Mouse (Mus musculus) MEL (cell line): ENCODE results near the gene Gm29609. TPM values are rescaled to one million over a fixed set of nuclear protein-coding genes. Genes with fewer than 3 reads are reported as not detected.

Source experiments
- DNase-seq: peaks from one replicate; pipeline ENCODE4 v3.0.0; 2011; ENCODE audit warnings: low read depth, low spot score
- H3K27ac ChIP-seq: 2 replicates; pipeline ENCODE4 v1.5.1; 2012; ENCODE audit warnings: low read depth, mild to moderate bottlenecking, control low read depth, low read length, moderate library complexity; ENCODE audit not compliant: control insufficient read depth
- H3K27me3 ChIP-seq, 2 experiments: fragments of 150-350 bp in 1 of 2; sonication (generic) in 1 of 2; 2 replicates each; pipeline ENCODE4 v1.6.1; 2012; ENCODE audit warnings: low read length in 2 of 2, mild to moderate bottlenecking in 2 of 2, improper control_type of control experiment in 1 of 2, moderate library complexity in 1 of 2; ENCODE audit not compliant: insufficient read depth in 2 of 2, control insufficient read depth in 1 of 2
- H3K36me3 ChIP-seq, 2 experiments: 2 replicates each; pipeline ENCODE4 v1.6.1; 2012 to 2014; ENCODE audit warnings: low read length in 2 of 2, improper control_type of control experiment in 1 of 2, inconsistent platforms in 1 of 2, mild to moderate bottlenecking in 1 of 2; ENCODE audit not compliant: insufficient read depth in 2 of 2, control insufficient read depth in 1 of 2
- H3K4me1 ChIP-seq, 2 experiments: fragments of 150-350 bp in 1 of 2; sonication (generic) in 1 of 2; 2 replicates each; pipeline ENCODE4 v1.6.1; 2012; ENCODE audit warnings: low read length in 2 of 2, improper control_type of control experiment in 1 of 2, mild to moderate bottlenecking in 1 of 2; ENCODE audit not compliant: insufficient read depth in 2 of 2, control insufficient read depth in 1 of 2
- H3K4me3 ChIP-seq, 2 experiments: fragments of 150-350 bp in 1 of 2; sonication (generic) in 1 of 2; 2 replicates each; pipeline ENCODE4 v1.5.1; 2012; ENCODE audit warnings: low read depth in 2 of 2, low read length in 2 of 2, mild to moderate bottlenecking in 2 of 2, moderate library complexity in 2 of 2, control low read depth in 1 of 2, improper control_type of control experiment in 1 of 2; ENCODE audit not compliant: control insufficient read depth in 1 of 2, insufficient read depth in 1 of 2
- H3K79me2 ChIP-seq: 2 replicates; pipeline ENCODE4 v1.6.1; 2012; ENCODE audit warnings: mild to moderate bottlenecking, low read length, moderate library complexity; ENCODE audit not compliant: control insufficient read depth, poor library complexity, insufficient read depth
- H3K9ac ChIP-seq: 2 replicates; pipeline ENCODE4 v1.6.1; 2012; ENCODE audit warnings: low read depth, mild to moderate bottlenecking, control low read depth, low read length, moderate library complexity; ENCODE audit not compliant: control insufficient read depth, poor library complexity, severe bottlenecking
- H3K9me3 ChIP-seq: fragments of 150-350 bp; sonication (generic); replicated peaks from 2 replicates; pipeline ENCODE4 v1.6.1; 2012; ENCODE audit warnings: mild to moderate bottlenecking, low read length, improper control_type of control experiment, moderate library complexity; ENCODE audit not compliant: insufficient read depth
- BHLHE40 ChIP-seq: IDR thresholded peaks from 2 replicates; pipeline ENCODE4 v1.6.1; 2012; ENCODE audit warnings: low read depth, mild to moderate bottlenecking, inconsistent platforms, low read length, improper control_type of control experiment, borderline replicate concordance
- CTCF ChIP-seq, 3 experiments: IDR thresholded peaks in 2 of 3; conservative IDR thresholded peaks in 1 of 3; 2 replicates each; pipeline ENCODE4 v1.5.1; 2011 to 2012; ENCODE audit warnings: low read length in 3 of 3, low read depth in 2 of 3, mild to moderate bottlenecking in 2 of 3, improper control_type of control experiment in 1 of 3, inconsistent platforms in 1 of 3, mixed read lengths in 1 of 3, moderate library complexity in 1 of 3; ENCODE audit not compliant: control insufficient read depth in 1 of 3, insufficient read depth in 1 of 3, poor library complexity in 1 of 3, severe bottlenecking in 1 of 3
- ELF1 ChIP-seq: IDR thresholded peaks from 2 replicates; pipeline ENCODE4 v1.6.1; 2014; ENCODE audit warnings: low read depth, mild to moderate bottlenecking, inconsistent platforms, low read length, improper control_type of control experiment, moderate library complexity
- EP300 ChIP-seq, 2 experiments: IDR thresholded peaks; 2 replicates each; pipeline ENCODE4 v1.6.1; 2011; ENCODE audit warnings: improper control_type of control experiment in 2 of 2, low read length in 2 of 2, low read depth in 1 of 2, mild to moderate bottlenecking in 1 of 2
- ETS1 ChIP-seq: IDR thresholded peaks from 2 replicates; pipeline ENCODE4 v1.6.1; 2012; ENCODE audit warnings: low read depth, mild to moderate bottlenecking, inconsistent platforms, low read length, improper control_type of control experiment, moderate library complexity
- GABPA ChIP-seq: IDR thresholded peaks from 2 replicates; pipeline ENCODE4 v1.6.1; 2012; ENCODE audit warnings: low read depth, mild to moderate bottlenecking, inconsistent platforms, low read length, improper control_type of control experiment, moderate library complexity
- GATA1 ChIP-seq: IDR thresholded peaks from 2 replicates; pipeline ENCODE4 v1.6.1; 2011; ENCODE audit warnings: low read depth, low read length, improper control_type of control experiment
- HCFC1 ChIP-seq: IDR thresholded peaks from 2 replicates; pipeline ENCODE4 v1.6.1; 2012; ENCODE audit warnings: low read depth, mild to moderate bottlenecking, inconsistent platforms, low read length, improper control_type of control experiment, moderate library complexity
- JUND ChIP-seq: IDR thresholded peaks from 2 replicates; pipeline ENCODE4 v1.6.1; 2011; ENCODE audit warnings: low read depth, mild to moderate bottlenecking, improper control_type of control experiment, low read length
- KAT2A ChIP-seq: conservative IDR thresholded peaks from 2 replicates; pipeline ENCODE4 v1.6.1; 2012; ENCODE audit warnings: low read depth, low read length, improper control_type of control experiment, inconsistent platforms
- MAFK ChIP-seq: IDR thresholded peaks from 2 replicates; pipeline ENCODE4 v1.6.1; 2011; ENCODE audit warnings: low read depth, mild to moderate bottlenecking, low read length, improper control_type of control experiment, borderline replicate concordance
- MAX ChIP-seq: IDR thresholded peaks from 2 replicates; pipeline ENCODE4 v1.6.1; 2011; ENCODE audit warnings: low read length, improper control_type of control experiment
- MAZ ChIP-seq: IDR thresholded peaks from 2 replicates; pipeline ENCODE4 v1.6.1; 2012; ENCODE audit warnings: low read depth, mild to moderate bottlenecking, inconsistent platforms, low read length, improper control_type of control experiment
- MEF2A ChIP-seq: IDR thresholded peaks from 2 replicates; pipeline ENCODE4 v1.6.1; 2014; ENCODE audit warnings: low read depth, mild to moderate bottlenecking, inconsistent platforms, low read length, improper control_type of control experiment; ENCODE audit not compliant: poor library complexity, insufficient replicate concordance, severe bottlenecking; ENCODE audit errors: extremely low read depth
- MYC ChIP-seq: IDR thresholded peaks from 2 replicates; pipeline ENCODE4 v1.6.1; 2011; ENCODE audit warnings: low read depth, mild to moderate bottlenecking, low read length, improper control_type of control experiment, moderate library complexity
- NELFE ChIP-seq: IDR thresholded peaks from 2 replicates; pipeline ENCODE4 v1.6.1; 2011; ENCODE audit warnings: low read depth, low read length, improper control_type of control experiment
- NRF1 ChIP-seq: IDR thresholded peaks from 2 replicates; pipeline ENCODE4 v1.6.1; 2014; ENCODE audit warnings: low read depth, mild to moderate bottlenecking, inconsistent platforms, low read length, improper control_type of control experiment, moderate library complexity; ENCODE audit not compliant: poor library complexity, insufficient read depth, severe bottlenecking
- POLR2AphosphoS2 ChIP-seq: IDR thresholded peaks from 2 replicates; pipeline ENCODE4 v1.6.1; 2011; ENCODE audit warnings: low read length, improper control_type of control experiment
- POLR2AphosphoS5 ChIP-seq: IDR thresholded peaks from 2 replicates; pipeline ENCODE4 v1.6.1; 2012; ENCODE audit warnings: low read depth, borderline replicate concordance, mild to moderate bottlenecking, inconsistent platforms, low read length, moderate library complexity, mixed read lengths
- RAD21 ChIP-seq: IDR thresholded peaks from 2 replicates; pipeline ENCODE4 v1.6.1; 2011; ENCODE audit warnings: mild to moderate bottlenecking, low read depth, low read length, improper control_type of control experiment
- RCOR1 ChIP-seq: IDR thresholded peaks from 2 replicates; pipeline ENCODE4 v1.6.1; 2012; ENCODE audit warnings: low read depth, mild to moderate bottlenecking, inconsistent platforms, low read length, improper control_type of control experiment
- SIN3A ChIP-seq: IDR thresholded peaks from 2 replicates; pipeline ENCODE4 v1.6.1; 2012; ENCODE audit warnings: low read length, improper control_type of control experiment, inconsistent platforms
- SMC3 ChIP-seq: IDR thresholded peaks from 2 replicates; pipeline ENCODE4 v1.6.1; 2011; ENCODE audit warnings: low read depth, low read length, improper control_type of control experiment
- TAL1 ChIP-seq: IDR thresholded peaks from 2 replicates; pipeline ENCODE4 v1.6.1; 2012; ENCODE audit warnings: mild to moderate bottlenecking, inconsistent platforms, low read length, moderate library complexity, mixed read lengths
- TBP ChIP-seq: IDR thresholded peaks from 2 replicates; pipeline ENCODE4 v1.8.0; 2011; ENCODE audit warnings: low read depth, low read length, improper control_type of control experiment
- TCF12 ChIP-seq: IDR thresholded peaks from 2 replicates; pipeline ENCODE4 v1.6.1; 2014; ENCODE audit warnings: low read depth, mild to moderate bottlenecking, inconsistent platforms, low read length, improper control_type of control experiment, moderate library complexity
- UBTF ChIP-seq: IDR thresholded peaks from 2 replicates; pipeline ENCODE4 v1.6.1; 2012; ENCODE audit warnings: low read depth, mild to moderate bottlenecking, inconsistent platforms, low read length, improper control_type of control experiment, moderate library complexity, borderline replicate concordance; ENCODE audit not compliant: insufficient read depth
- USF1 ChIP-seq: IDR thresholded peaks from 2 replicates; pipeline ENCODE4 v1.6.1; 2014; ENCODE audit warnings: low read depth, mild to moderate bottlenecking, inconsistent platforms, low read length, improper control_type of control experiment, moderate library complexity
- ZC3H11A ChIP-seq: IDR thresholded peaks from 2 replicates; pipeline ENCODE4 v1.6.1; 2012; ENCODE audit warnings: low read depth, mild to moderate bottlenecking, inconsistent platforms, low read length, improper control_type of control experiment
- ZNF384 ChIP-seq: IDR thresholded peaks from 2 replicates; pipeline ENCODE4 v1.6.1; 2012; ENCODE audit warnings: low read depth, mild to moderate bottlenecking, inconsistent platforms, low read length, improper control_type of control experiment
- polyA plus RNA-seq, 2 experiments: library from polyadenylated mRNA; stranded (reverse) in 1 of 2; unstranded in 1 of 2; fragments of >175 nt in 1 of 2; fragments of >200 nt in 1 of 2; gene quantifications; 2 replicates each; pipeline versions ENCODE4 v1.2.1 to v1.2.4; 2012; ENCODE audit warnings: low replicate concordance in 2 of 2, low read depth in 1 of 2; ENCODE audit not compliant: insufficient read length in 2 of 2, insufficient read depth in 1 of 2, missing spikeins in 1 of 2
- total RNA-seq: library from RNA; depleted of rRNA; stranded (reverse); fragments of 300-350 nt; gene quantifications from 2 replicates; pipeline ENCODE4 v1.2.3, GENCODE M21; 2012

Gene Gm29609
- total and polyA plus RNA-seq, 3 experiments: 5.0 to 6.4 TPM; not detected in 1

- TF ChIP-seq CTCF (IDR thresholded peaks at IDR 0.05 in 2 of 3, conservative IDR thresholded peaks at IDR 0.05 in 1 of 3; ENCODE audit: control insufficient read depth in 1 of 3, insufficient read depth in 1 of 3, low read depth in 2 of 3, low read length in 3 of 3, poor library complexity in 1 of 3, severe bottlenecking in 1 of 3) (peak in 1 of 3 experiments; percentile 15; a peak in 1 of 6 replicates), UBTF (0 out of 2 replicates have a peak, but pooled peaks have one; percentile 77), USF1 (peak; percentile 10), ZNF384 (no peak; the same call in 1 of the 2 replicates), SIN3A (peak; percentile 95), MAX (peak; percentile 87), MEF2A (no peak), RAD21 (no peak), MYC (peak; percentile 89; the same call in 1 of the 2 replicates), GABPA (no peak), GATA1 (peak; percentile 64), POLR2AphosphoS2 (peak; percentile 99), HCFC1 (peak; percentile 88), BHLHE40 (no peak), ZC3H11A (no peak), MAZ (peak; percentile 77), MAFK (no peak)
Observed at GRCm38 (mm10) chr5:31220448-31221303, 41.0 kb upstream of the Gm29609 start, which contains the start of gene Ppm1g (continued).

- peak overlapping the region; percentile 74 for H3K4me3 ChIP-seq
- peaks cover 17 to 38% of the 10 kb centered on the region in 2 experiments for H3K36me3 ChIP-seq
- DNase-seq: peak; percentile 82
- peak overlapping the region; percentile 95 for H3K9ac ChIP-seq
- peaks cover 52% of the 10 kb centered on the region for H3K79me2 ChIP-seq
- H3K4me1 ChIP-seq: peaks cover 13 to 15% of the 10 kb centered on the region in 2 experiments
- H3K9me3 ChIP-seq: no peaks in the 10 kb centered on the region
- H3K27ac ChIP-seq: peak overlapping the region; percentile 84
- H3K27me3 ChIP-seq: no peaks in the 10 kb centered on the region
- TF ChIP-seq NELFE (no peak), TAL1 (no peak), GATA1 (no peak), EP300 (IDR thresholded peaks at IDR 0.05; ENCODE audit: low read depth in 1 of 2, low read length in 2 of 2) (no peak), GABPA (0 out of 2 replicates have a peak, but pooled peaks have one; percentile 30), MEF2A (no peak), RCOR1 (no peak), KAT2A (no peak), HCFC1 (no peak), POLR2AphosphoS5 (no peak), ELF1 (no peak), NRF1 (no peak), TBP (peak; percentile 49; the same call in 1 of the 2 replicates), JUND (no peak), TCF12 (no peak), RAD21 (no peak), USF1 (no peak), SMC3 (no peak), MAX (no peak), ETS1 (no peak), ZC3H11A (no peak), BHLHE40 (no peak), MAFK (no peak)
Observed at GRCm38 (mm10) chr5:31219911-31220447, 40.3 kb upstream of the Gm29609 start.
